Mouse (Mus musculus) CH12.LX (cell line): Measurements from ENCODE around the gene Ryr1. TPM values are rescaled to one million over a fixed set of nuclear protein-coding genes. Genes with fewer than 3 reads are reported as not detected.

ENCODE experiments used
- DNase-seq: peaks from one replicate; pipeline ENCODE4 v3.0.0-alpha.2; 2013; ENCODE audit errors: extremely low read depth
- H3K27ac ChIP-seq: 2 replicates; pipeline ENCODE4 v1.5.1; 2012; ENCODE audit warnings: low read depth, mild to moderate bottlenecking, control low read depth, moderate library complexity; ENCODE audit not compliant: insufficient read depth
- H3K27me3 ChIP-seq: replicated peaks from 2 replicates; pipeline ENCODE3; 2012; ENCODE audit warnings: inconsistent platforms
- H3K36me3 ChIP-seq, 2 experiments: replicated peaks in 1 of 2; 2 replicates each; pipeline versions ENCODE3 to v1.6.1; 2012; ENCODE audit warnings: inconsistent platforms in 1 of 2, low read length in 1 of 2, mild to moderate bottlenecking in 1 of 2, mixed read lengths in 1 of 2, moderate library complexity in 1 of 2; ENCODE audit not compliant: control insufficient read depth in 1 of 2, insufficient read depth in 1 of 2
- H3K4me1 ChIP-seq, 2 experiments: 2 replicates each; pipeline ENCODE4 v1.6.1; 2012; ENCODE audit warnings: inconsistent platforms in 1 of 2, moderate library complexity in 1 of 2; ENCODE audit not compliant: insufficient read depth in 2 of 2, control insufficient read depth in 1 of 2
- H3K4me2 ChIP-seq: 2 replicates; pipeline ENCODE4 v1.6.1; 2012; ENCODE audit warnings: low read depth, mild to moderate bottlenecking, control low read depth; ENCODE audit not compliant: poor library complexity, insufficient read depth, severe bottlenecking
- H3K4me3 ChIP-seq, 3 experiments: fragments of 150-350 bp in 1 of 3; sonication (generic) in 1 of 3; replicated peaks in 1 of 3; 2 replicates each; pipeline versions ENCODE3 to v1.5.1; 2011 to 2012; ENCODE audit warnings: low read depth in 2 of 3, low read length in 2 of 3, mild to moderate bottlenecking in 2 of 3, moderate library complexity in 2 of 3, control low read depth in 1 of 3, improper control_type of control experiment in 1 of 3, inconsistent platforms in 1 of 3, mixed read lengths in 1 of 3; ENCODE audit not compliant: poor library complexity in 1 of 3
- H3K79me2 ChIP-seq: replicated peaks from 2 replicates; pipeline ENCODE4 v1.6.1; 2012; ENCODE audit warnings: mild to moderate bottlenecking, moderate library complexity; ENCODE audit not compliant: control insufficient read depth, poor library complexity, insufficient read depth, severe bottlenecking; ENCODE audit errors: extremely low read depth
- H3K9ac ChIP-seq: 2 replicates; pipeline ENCODE4 v1.6.1; 2012; ENCODE audit warnings: low read depth, mild to moderate bottlenecking, control low read depth, moderate library complexity; ENCODE audit not compliant: insufficient read depth
- H3K9me3 ChIP-seq: replicated peaks from 2 replicates; pipeline ENCODE3; 2012; ENCODE audit warnings: low read length, inconsistent platforms, mixed read lengths
- BHLHE40 ChIP-seq: IDR thresholded peaks from 2 replicates; pipeline ENCODE4 v1.6.1; 2011; ENCODE audit warnings: mild to moderate bottlenecking, low read depth, low read length, improper control_type of control experiment
- CHD1 ChIP-seq: IDR thresholded peaks from 2 replicates; pipeline ENCODE4 v1.6.1; 2012; ENCODE audit warnings: low read depth, low read length, improper control_type of control experiment, inconsistent platforms
- CTCF ChIP-seq, 2 experiments: IDR thresholded peaks in 1 of 2; conservative IDR thresholded peaks in 1 of 2; 2 replicates each; pipeline ENCODE4 v1.5.1; 2011 to 2012; ENCODE audit warnings: low read depth in 2 of 2, low read length in 2 of 2, improper control_type of control experiment in 1 of 2, inconsistent platforms in 1 of 2, mild to moderate bottlenecking in 1 of 2, moderate library complexity in 1 of 2
- E2F4 ChIP-seq: IDR thresholded peaks from 2 replicates; pipeline ENCODE4 v1.6.1; 2011; ENCODE audit warnings: low read depth, low read length, improper control_type of control experiment; ENCODE audit not compliant: insufficient replicate concordance
- ELF1 ChIP-seq: IDR thresholded peaks from 2 replicates; pipeline ENCODE4 v1.6.1; 2014; ENCODE audit warnings: low read depth, mild to moderate bottlenecking, inconsistent platforms, low read length, improper control_type of control experiment
- ETS1 ChIP-seq: conservative IDR thresholded peaks from 2 replicates; pipeline ENCODE4 v1.6.1; 2012; ENCODE audit warnings: low read depth, mild to moderate bottlenecking, inconsistent platforms, low read length, improper control_type of control experiment, moderate library complexity
- GABPA ChIP-seq: IDR thresholded peaks from 2 replicates; pipeline ENCODE4 v1.6.1; 2012; ENCODE audit warnings: low read depth, low read length, improper control_type of control experiment, inconsistent platforms; ENCODE audit not compliant: insufficient replicate concordance
- JUN ChIP-seq: IDR thresholded peaks from 2 replicates; pipeline ENCODE4 v1.6.1; 2011; ENCODE audit warnings: low read depth, mild to moderate bottlenecking, low read length, improper control_type of control experiment, moderate library complexity; ENCODE audit not compliant: insufficient read depth
- JUND ChIP-seq: conservative IDR thresholded peaks from 2 replicates; pipeline ENCODE4 v1.6.1; 2011; ENCODE audit warnings: low read depth, low read length, improper control_type of control experiment
- KAT2A ChIP-seq: IDR thresholded peaks from 2 replicates; pipeline ENCODE4 v1.6.1; 2012; ENCODE audit warnings: low read length, improper control_type of control experiment, inconsistent platforms; ENCODE audit not compliant: insufficient replicate concordance
- MEF2A ChIP-seq: IDR thresholded peaks from 2 replicates; pipeline ENCODE4 v1.6.1; 2014; ENCODE audit warnings: low read depth, mild to moderate bottlenecking, inconsistent platforms, low read length, improper control_type of control experiment, borderline replicate concordance
- MXI1 ChIP-seq: IDR thresholded peaks from 2 replicates; pipeline ENCODE4 v1.6.1; 2011; ENCODE audit warnings: mild to moderate bottlenecking, low read depth, low read length, improper control_type of control experiment
- NELFE ChIP-seq: IDR thresholded peaks from 2 replicates; pipeline ENCODE4 v1.6.1; 2011; ENCODE audit warnings: low read depth, low read length, improper control_type of control experiment
- PAX5 ChIP-seq: IDR thresholded peaks from 2 replicates; pipeline ENCODE4 v1.6.1; 2012; ENCODE audit warnings: low read length, inconsistent platforms, mixed read lengths
- RCOR1 ChIP-seq: conservative IDR thresholded peaks from 2 replicates; pipeline ENCODE4 v1.6.1; 2012; ENCODE audit warnings: low read depth, mild to moderate bottlenecking, inconsistent platforms, low read length, improper control_type of control experiment
- SMC3 ChIP-seq: IDR thresholded peaks from 2 replicates; pipeline ENCODE4 v1.6.1; 2011; ENCODE audit warnings: low read depth, low read length, improper control_type of control experiment
- TBP ChIP-seq: conservative IDR thresholded peaks from 2 replicates; pipeline ENCODE4 v1.6.1; 2011; ENCODE audit warnings: low read depth, low read length, improper control_type of control experiment
- TCF12 ChIP-seq: IDR thresholded peaks from 2 replicates; pipeline ENCODE4 v1.6.1; 2014; ENCODE audit warnings: low read depth, mild to moderate bottlenecking, inconsistent platforms, low read length, improper control_type of control experiment
- USF1 ChIP-seq: IDR thresholded peaks from 2 replicates; pipeline ENCODE4 v1.6.1; 2014; ENCODE audit warnings: low read depth, mild to moderate bottlenecking, inconsistent platforms, low read length, improper control_type of control experiment
- USF2 ChIP-seq: conservative IDR thresholded peaks from 2 replicates; pipeline ENCODE4 v1.6.1; 2011; ENCODE audit warnings: low read depth, low read length, improper control_type of control experiment
- ZKSCAN1 ChIP-seq: IDR thresholded peaks from 2 replicates; pipeline ENCODE4 v1.6.1; 2012; ENCODE audit warnings: low read depth, inconsistent platforms, low read length, improper control_type of control experiment, borderline replicate concordance
- ZMIZ1 ChIP-seq: IDR thresholded peaks from 2 replicates; pipeline ENCODE4 v1.6.1; 2012; ENCODE audit warnings: low read depth, mild to moderate bottlenecking, inconsistent platforms, low read length, improper control_type of control experiment
- dilution Hi-C: fragments of 300-500 bp; cut with MboI; formaldehyde crosslinking; loops from 2 replicates; pipeline ENCODE4 v1.14.3; 2020; ENCODE audit warnings: low sequenced_read_pairs; ENCODE audit not compliant: extremely low pct_unique_long_range_greater_than_20kb, extremely low pct_ligation_motif_present
- in situ Hi-C: fragments of 300-500 bp; cut with MboI; formaldehyde crosslinking; loops from 3 replicates; pipeline ENCODE4 v1.14.3; 2019; ENCODE audit warnings: low sequenced_read_pairs, low pct_ligation_motif_present, low pct_unique_long_range_greater_than_20kb, mixed read lengths
- polyA plus RNA-seq: library from polyadenylated mRNA; unstranded; fragments of >175 nt; gene quantifications from 2 replicates; pipeline ENCODE4 v1.2.1, GENCODE M21; 2012; ENCODE audit warnings: low read depth; ENCODE audit not compliant: insufficient read length
- total RNA-seq, 2 experiments: library from RNA; depleted of rRNA; stranded (reverse); fragments of 300-350 nt in 1 of 2; fragments of >200 nt in 1 of 2; gene quantifications; 2 replicates each; pipeline ENCODE4 v1.2.3; 2012 to 2014

Gene Ryr1
- total and polyA plus RNA-seq, 3 experiments, result 0.43 to 1.1 (median 0.68) TPM

DNA sequence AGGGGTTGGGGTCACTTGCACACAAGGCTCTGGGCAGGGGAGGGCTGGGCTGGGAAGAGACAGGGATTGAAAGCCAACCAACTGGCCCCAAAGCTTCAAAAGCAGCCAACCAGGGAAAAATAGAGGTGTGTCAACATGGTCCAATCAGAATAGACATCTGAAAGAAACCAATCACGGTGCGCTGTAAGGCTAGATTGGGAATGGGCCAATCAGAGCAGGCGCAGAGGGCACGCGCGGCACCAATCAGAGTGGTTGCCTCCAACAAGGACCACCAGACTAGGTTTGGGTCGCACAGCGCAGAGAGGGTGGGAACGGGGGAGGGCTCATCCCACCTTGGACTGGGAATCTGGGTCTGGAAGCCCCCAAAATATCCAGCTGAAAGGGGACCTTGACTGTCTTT is 80.7 kb downstream of the Ryr1 start:
- no peak overlapping the region for H3K4me3 ChIP-seq
- H3K9me3 ChIP-seq, result peaks cover 5% of the 10 kb centered on the region
- no peak for TF ChIP-seq SMC3
- TF ChIP-seq JUND, result no peak
- no peak for TF ChIP-seq ZKSCAN1
- TF ChIP-seq TBP, result no peak
- TF ChIP-seq RCOR1, result no peak
- no peak for TF ChIP-seq ELF1
- TF ChIP-seq ZMIZ1, result no peak
- TF ChIP-seq MXI1, result no peak
- no peak for TF ChIP-seq TCF12
- TF ChIP-seq KAT2A, result no peak
- no peak for TF ChIP-seq BHLHE40
- TF ChIP-seq MEF2A, result no peak
- TF ChIP-seq CTCF (conservative IDR thresholded peaks at IDR 0.05 in 1 of 2, IDR thresholded peaks at IDR 0.05 in 1 of 2; ENCODE audit: low read depth in 2 of 2, low read length in 2 of 2), result no peak
- no peak for TF ChIP-seq JUN
- TF ChIP-seq PAX5, result no peak
- TF ChIP-seq ETS1, result no peak
- TF ChIP-seq CHD1, result no peak
- TF ChIP-seq E2F4, result no peak
- peaks cover 12 to 42% of the 10 kb centered on the region in 2 experiments for H3K4me1 ChIP-seq
- in situ Hi-C loops, result loop anchor here (25.0 kb wide), 1 partner anchor 257 kb away; the partner anchor contains the start of gene Rinl
- no peaks in the 10 kb centered on the region for H3K27me3 ChIP-seq
- dilution Hi-C loops, result no loop called here
- H3K4me2 ChIP-seq, result no peak overlapping the region
- H3K9ac ChIP-seq, result no peak overlapping the region
- H3K36me3 ChIP-seq, result peaks cover 4 to 12% of the 10 kb centered on the region in 2 experiments
- no peak for DNase-seq
- no peak overlapping the region for H3K27ac ChIP-seq
- no peaks in the 10 kb centered on the region for H3K79me2 ChIP-seq

DNA sequence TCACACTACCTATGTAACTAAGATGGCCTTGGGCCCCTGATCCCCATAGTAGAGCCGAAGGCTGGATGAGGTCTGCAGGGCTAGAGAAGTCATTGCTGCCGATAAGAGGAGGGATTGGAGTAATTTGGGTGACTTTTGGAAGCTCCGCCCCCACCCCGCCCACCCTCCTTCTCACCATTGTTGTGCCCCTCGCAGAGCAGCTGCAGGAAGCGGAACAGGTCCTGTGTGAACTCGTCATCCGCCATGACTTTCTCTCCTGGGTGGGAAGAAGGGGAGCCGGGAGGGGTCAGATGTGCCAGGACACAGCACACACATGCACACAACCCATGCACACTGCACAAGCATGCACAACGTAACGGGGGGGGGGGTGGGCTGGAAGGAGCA is 81.3 kb downstream of the Ryr1 start:
- Histone ChIP-seq H3K4me2 (peak overlapping the region; percentile 11; the same call in 1 of the 2 replicates), H3K9me3 (peaks cover 5% of the 10 kb centered on the region)
- DNase-seq, result no peak

More for the DNA sequence above, 81.3 kb downstream of the Ryr1 start:
- Histone ChIP-seq H3K9ac (no peak overlapping the region), H3K4me1 (peaks cover 12 to 46% of the 10 kb centered on the region in 2 experiments), H3K27ac (no peak overlapping the region), H3K27me3 (no peaks in the 10 kb centered on the region), H3K79me2 (no peaks in the 10 kb centered on the region), H3K36me3 (peaks cover 4 to 12% of the 10 kb centered on the region in 2 experiments), H3K4me3 (no peak overlapping the region)
- dilution Hi-C loops (no loop called here), in situ Hi-C loops (loop anchor here (25.0 kb wide), 1 partner anchor 256 kb away; the partner anchor contains the start of gene Rinl)
- TF ChIP-seq ZKSCAN1, result no peak
- TF ChIP-seq USF1, result no peak
- no peak for TF ChIP-seq RCOR1
- TF ChIP-seq USF2, result no peak
- TF ChIP-seq GABPA, result no peak
- no peak for TF ChIP-seq ZMIZ1
- no peak for TF ChIP-seq PAX5
- TF ChIP-seq ETS1, result no peak
- no peak for TF ChIP-seq MEF2A
- no peak for TF ChIP-seq NELFE
